Mouse (Mus musculus): ENCODE data around the gene Mat1a.

Mat1a gene

GRCm38 (mm10) chr14:41146035-41146434, 41.2 kb downstream of the Mat1a start:
- DNase-seq: no peak

GRCm38 (mm10) chr14:41146922-41147321, 42.1 kb downstream of the Mat1a start:
- DNase-seq: no peak

GRCm38 (mm10) chr14:41147356-41147755, 42.5 kb downstream of the Mat1a start:
- DNase-seq: no peak

GRCm38 (mm10) chr14:41151220-41151898, 46.5 kb downstream of the Mat1a start, which contains the start of gene Mbl1:
Gene Mbl1 (plus strand): TSS chr14:41151458.
- DNase-seq: no peak

- no peak for DNase-seq
These were observed 55.2 kb downstream of the Mat1a start for GRCm38 (mm10) chr14:41160076-41160475.

- DNase-seq: no peak
These were observed 55.9 kb downstream of the Mat1a start for GRCm38 (mm10) chr14:41160743-41161142.

- DNase-seq: peak; percentile 28
These were observed 57.8 kb downstream of the Mat1a start for GRCm38 (mm10) chr14:41162663-41163062.

GRCm38 (mm10) chr14:41167278-41167677, 62.4 kb downstream of the Mat1a start:
- DNase-seq: no peak

DNA sequence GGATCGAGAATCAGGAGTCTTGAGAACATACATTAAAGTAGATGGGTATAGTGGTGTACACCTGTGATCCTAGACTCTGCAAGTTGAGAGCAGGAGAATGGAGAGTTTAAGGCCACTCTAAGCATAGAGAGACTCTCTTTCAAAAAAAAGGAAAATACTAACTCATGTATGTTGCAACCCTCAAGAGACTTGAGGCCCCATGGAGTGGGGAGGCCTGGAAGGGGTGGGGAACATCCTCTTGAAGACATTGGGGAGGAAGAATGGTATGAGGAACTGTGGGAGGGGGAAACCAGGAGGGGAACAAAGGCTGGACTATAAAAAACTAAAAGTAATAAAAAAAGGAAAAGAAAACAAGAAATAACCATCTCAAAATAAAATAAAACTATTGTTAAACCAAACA, 63.7 kb downstream of the Mat1a start:
- DNase-seq: no peak

DNA sequence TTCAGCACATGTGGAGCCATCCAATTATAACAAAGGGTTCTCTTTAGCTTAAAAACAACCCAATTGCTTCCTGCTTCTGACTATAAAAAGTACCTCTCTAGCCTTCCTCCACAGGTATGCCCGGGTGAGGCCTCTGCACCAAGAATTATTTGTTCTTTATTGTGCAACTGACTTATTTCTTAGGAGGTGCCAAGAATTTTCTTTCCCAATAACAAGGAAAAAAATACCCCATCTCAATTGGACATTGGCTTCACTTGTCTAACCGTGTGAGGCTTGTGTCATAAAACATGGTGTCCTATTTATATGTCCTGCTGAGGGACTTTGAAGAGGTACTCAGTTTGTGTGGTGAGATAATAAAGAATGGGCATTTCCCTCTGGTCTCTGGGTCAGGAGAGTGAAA, 65.7 kb downstream of the Mat1a start:
- no peak for DNase-seq
